Mouse (Mus musculus) spleen, postnatal 10 days (tissue): ENCODE measurements around the gene Rnd3.

Experiments
- DNase-seq, 2 experiments: peaks; one replicate each; pipeline ENCODE4 v3.0.0; 2021 to 2022; ENCODE audit warnings: low spot score in 2 of 2

The Rnd3 gene

GRCm38 (mm10) chr2:51148975-51149374, at the start of gene Rnd3:
Gene Rnd3 (minus strand): TSS chr2:51149111.
- peak; percentile 31 to 74 for DNase-seq

- peak in 1 of 2 experiments; percentile 14 for DNase-seq
These were observed 43.4 kb upstream of the Rnd3 start for GRCm38 (mm10) chr2:51192319-51192718.

DNA sequence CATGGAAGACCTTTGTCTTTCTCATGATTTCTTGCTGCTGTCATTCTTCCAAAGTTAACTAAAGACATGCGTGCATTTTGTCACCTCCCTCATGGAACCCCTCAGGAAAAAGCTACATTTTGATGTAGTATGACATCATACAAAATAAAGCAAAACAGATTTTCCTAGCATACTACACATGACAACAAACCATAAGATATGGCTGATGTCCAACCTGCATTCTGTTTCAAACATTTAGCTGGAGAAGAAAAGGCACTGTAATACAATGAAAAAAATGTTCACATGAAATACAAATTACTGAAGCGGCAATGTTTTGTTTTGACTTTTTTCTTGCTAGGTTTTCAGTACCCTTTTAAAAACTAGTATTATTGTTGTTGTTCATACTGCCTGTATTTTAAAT, 36.9 kb upstream of the Rnd3 start:
- DNase-seq, result no peak

- no peak for DNase-seq
These were observed 34.1 kb upstream of the Rnd3 start for GRCm38 (mm10) chr2:51182990-51183389.

- DNase-seq, result no peak
These were observed 32.5 kb upstream of the Rnd3 start for GRCm38 (mm10) chr2:51181376-51181775.

DNA sequence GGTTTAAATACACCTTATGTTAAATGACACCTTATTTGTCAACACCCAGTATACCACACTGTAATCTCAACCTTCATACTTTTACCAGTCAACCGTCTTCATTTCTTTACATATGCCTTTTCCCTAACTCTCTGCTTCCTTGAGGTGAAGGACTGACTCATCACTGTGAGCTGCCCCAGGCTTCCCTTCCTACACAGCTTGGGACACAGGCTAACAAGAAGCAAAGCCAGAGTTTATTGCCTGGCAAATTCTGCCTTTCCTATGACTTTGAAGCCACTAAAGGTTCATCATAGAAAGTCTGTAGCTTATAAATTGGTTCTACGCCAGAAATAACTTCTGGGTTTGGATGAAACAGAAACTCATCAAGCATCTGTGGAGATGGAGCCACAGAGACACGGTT, 30.2 kb upstream of the Rnd3 start:
- DNase-seq, result no peak

DNA sequence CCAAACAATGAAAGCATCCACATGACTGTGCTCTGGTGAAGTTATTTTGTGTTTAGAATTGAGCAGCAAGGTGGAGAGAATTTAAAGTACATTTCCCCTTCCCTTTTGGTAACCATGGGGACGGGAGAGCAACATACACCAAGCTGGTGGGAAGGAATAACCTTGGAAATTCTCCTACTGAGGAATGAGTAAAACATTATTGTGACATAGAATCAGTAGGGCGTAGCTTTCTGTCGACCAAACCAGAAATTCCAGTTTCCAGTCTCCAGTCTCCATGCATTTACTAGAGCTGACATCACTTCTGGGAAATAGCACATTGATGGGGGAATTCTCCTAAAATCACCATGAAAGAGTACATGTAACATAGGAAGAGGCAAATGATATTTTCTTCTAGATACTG, 28.7 kb upstream of the Rnd3 start:
- DNase-seq, result no peak

- no peak for DNase-seq
These were observed 26.4 kb upstream of the Rnd3 start for GRCm38 (mm10) chr2:51175276-51175675.

DNA sequence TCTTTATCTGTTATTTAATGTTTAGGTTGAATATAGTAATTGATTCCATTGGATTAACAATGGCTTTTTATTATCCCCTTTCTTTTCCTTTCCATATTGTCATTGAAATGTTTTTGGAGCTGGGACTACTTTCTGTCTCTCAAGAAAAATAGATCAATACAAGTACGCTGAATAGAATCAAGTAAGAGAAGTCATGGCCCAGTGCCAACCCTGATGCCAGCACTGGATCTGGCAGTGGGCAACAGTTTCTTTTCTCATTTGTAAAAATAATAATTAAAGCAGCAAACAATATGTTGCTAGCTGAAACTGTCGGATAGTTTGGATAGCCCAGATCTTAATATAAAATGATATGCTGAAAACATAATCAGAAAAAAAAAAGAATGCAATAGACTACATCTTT, 12.2 kb upstream of the Rnd3 start:
- DNase-seq, result no peak

DNA sequence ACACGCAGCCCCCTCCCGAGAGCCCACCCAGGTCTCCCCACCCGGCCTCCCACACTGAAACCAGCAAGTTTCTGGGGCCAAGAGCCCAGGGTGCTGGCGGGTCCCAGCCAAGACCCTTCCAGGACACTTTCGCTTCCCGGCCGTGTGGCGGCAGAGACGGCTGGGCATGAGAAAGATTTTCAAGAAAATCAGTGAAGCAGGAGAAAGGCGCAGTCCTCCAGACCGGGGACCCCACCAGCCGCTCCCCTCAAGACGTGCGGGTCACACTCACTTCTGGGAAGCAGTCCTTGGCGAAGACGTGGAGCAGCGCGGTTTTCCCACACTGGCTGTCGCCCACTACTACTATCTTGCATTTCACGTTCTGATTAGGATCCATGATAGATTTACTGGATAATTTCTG, 457 bp downstream of the Rnd3 start:
- DNase-seq, result peak in 1 of 2 experiments; percentile 17

- no peak for DNase-seq
These were observed 875 bp downstream of the Rnd3 start for GRCm38 (mm10) chr2:51148065-51148407.

- peak; percentile 12 to 37 for DNase-seq
These were observed 1.4 kb downstream of the Rnd3 start for GRCm38 (mm10) chr2:51147318-51148064.

- peak; percentile 22 to 32 for DNase-seq
These were observed 2.0 kb downstream of the Rnd3 start for GRCm38 (mm10) chr2:51146871-51147317.

DNA sequence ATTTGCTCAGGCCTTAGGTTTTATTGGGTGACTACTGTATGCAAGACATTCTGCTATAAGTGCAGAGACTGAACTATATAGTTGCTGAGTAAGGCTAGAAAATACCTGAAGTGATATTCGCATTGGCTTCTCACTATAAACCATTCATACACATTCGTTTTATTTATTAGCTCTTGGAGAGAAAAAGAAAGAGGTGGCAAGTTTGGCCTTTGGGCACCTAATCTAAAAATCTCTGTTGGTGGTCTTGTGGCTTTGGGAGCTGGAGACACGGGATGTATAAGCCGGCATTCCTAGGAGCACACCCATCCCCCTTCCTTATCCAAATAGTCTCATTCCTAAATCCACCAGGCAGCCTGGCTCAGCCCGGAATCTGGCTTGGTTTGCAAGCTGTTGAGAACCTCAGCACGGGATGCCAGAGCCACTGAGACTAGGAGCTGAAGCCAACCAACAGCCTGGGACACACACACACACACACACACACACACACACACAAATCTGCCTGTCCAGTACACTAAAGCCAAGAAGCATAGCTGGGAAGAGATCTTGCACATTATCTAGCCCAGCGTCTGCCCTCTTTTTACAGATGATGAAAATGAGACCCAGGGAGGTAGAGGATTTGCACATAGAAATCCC, 3.0 kb downstream of the Rnd3 start:
- no peak for DNase-seq

DNA sequence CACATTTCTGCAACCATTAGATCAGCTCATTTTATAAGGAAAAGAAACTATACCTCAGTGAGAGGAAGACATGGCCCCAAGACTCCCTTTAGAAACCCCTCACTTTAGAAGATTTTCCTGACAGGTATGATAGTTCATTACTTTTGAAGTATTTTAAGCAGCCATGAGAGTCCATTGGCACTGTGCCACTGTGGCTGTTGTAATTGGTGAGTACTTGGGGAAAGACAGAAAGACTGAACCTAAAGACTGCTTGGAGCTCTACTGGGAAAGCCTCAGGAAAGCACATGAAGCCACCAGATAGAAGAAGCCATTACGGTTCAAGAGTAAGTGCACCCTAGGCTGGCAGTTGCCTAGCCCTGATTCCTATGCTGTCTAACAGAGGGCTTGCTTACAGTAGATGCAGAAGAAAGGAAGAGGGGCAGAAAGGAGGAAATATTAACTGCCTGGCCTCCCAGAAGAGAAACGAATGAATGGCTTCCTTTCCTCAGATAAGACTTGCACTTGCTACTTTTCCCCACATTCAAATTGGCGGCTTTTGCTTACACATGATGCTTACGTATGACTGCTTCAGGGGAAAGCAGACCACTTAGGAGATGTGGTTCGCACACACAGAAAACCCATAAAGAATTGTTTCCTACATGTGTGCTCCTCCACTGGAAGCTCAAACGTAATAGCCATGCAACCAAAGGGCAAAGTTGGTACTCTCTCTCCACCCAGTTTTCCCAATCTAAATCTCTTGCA, 4.4 kb downstream of the Rnd3 start:
- no peak for DNase-seq

GRCm38 (mm10) chr2:51142422-51142821, 6.5 kb downstream of the Rnd3 start:
- no peak for DNase-seq

DNA sequence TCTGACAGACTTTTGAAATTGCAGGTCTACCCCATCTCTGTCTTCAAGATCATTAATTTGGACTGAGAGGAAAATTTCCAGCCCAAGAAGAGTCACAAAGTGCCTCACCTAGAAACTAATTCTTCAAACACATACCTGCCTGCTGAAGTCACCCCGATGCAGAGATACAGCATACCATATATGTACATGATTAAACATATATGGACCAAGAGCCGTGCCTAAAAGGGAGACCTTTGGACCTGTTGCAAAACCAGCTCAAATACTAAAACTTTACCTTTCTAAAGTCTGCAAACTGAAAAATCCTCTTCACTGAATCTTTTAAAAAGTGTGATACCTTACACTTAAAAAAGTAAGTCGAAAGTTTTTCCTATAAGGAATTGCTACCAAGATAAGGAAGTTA, 7.6 kb downstream of the Rnd3 start:
- no peak for DNase-seq

DNA sequence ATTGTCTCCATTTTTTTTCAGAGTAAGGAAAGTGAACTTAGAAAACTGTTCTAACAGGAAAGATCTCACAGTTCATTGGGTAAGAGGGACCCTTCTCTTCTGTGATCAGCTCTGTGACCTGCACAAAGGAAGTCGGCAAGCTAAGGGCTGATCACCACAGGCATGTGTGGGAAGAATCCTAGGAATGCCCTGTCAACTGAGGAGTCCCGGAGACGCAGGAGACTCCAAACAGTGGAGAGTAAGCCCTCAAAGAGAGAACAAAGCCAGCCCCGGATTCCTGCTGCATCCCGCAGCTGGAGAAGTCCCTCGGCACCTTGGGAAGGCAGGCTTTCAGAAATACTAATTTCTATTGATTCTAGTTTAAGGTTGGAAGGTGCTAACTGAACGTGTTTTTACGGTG, 8.4 kb downstream of the Rnd3 start:
- DNase-seq, result no peak

GRCm38 (mm10) chr2:51139912-51140446, 8.9 kb downstream of the Rnd3 start:
- no peak for DNase-seq

- DNase-seq, result no peak
These were observed 9.5 kb downstream of the Rnd3 start for GRCm38 (mm10) chr2:51139218-51139911.

GRCm38 (mm10) chr2:51137726-51138125, 11.2 kb downstream of the Rnd3 start:
- no peak for DNase-seq

- DNase-seq, result no peak
These were observed 16.7 kb downstream of the Rnd3 start for GRCm38 (mm10) chr2:51132181-51132580.
